Mouse (Mus musculus): ENCODE data around the gene Senp3. TPM values are rescaled to one million over a fixed set of nuclear protein-coding genes. Genes with fewer than 3 reads are reported as not detected.

Gene Senp3
- polyA plus RNA-seq, 1 experiment from 2014 or later: 90.5 TPM

GRCm38 (mm10) chr11:69714636-69715329 lies 32.9 kb upstream of the Senp3 start:
- no peak for ATAC-seq (ENCODE audit: insufficient number of reproducible peaks, low FRiP score, low TSS enrichment, low read depth)
- no peak overlapping the region for H3K4me2 ChIP-seq (replicated peaks)
- 47% methylated on average over 18 of the region's 18 CpGs for WGBS

GRCm38 (mm10) chr11:69712954-69713672 lies 31.2 kb upstream of the Senp3 start:
- Histone ChIP-seq H3K36me3 (no peaks in the 10 kb centered on the region), H3K27me3 (no peaks in the 10 kb centered on the region), H3K4me1 (peaks cover 14% of the 10 kb centered on the region; the same call in 1 of the 2 replicates), H3K9ac (no peak overlapping the region), H3K4me3 (replicated peaks) (no peak overlapping the region), H3K9me3 (replicated peaks) (no peaks in the 10 kb centered on the region), H3K4me2 (replicated peaks) (no peak overlapping the region), H3K27ac (replicated peaks) (no peak overlapping the region)
- ATAC-seq (ENCODE audit: insufficient number of reproducible peaks, low FRiP score, low TSS enrichment, low read depth): no peak
- 65% methylated on average over 20 of the region's 20 CpGs for WGBS

More at GRCm38 (mm10) chr11:69714636-69715329, 32.9 kb upstream of the Senp3 start:
- H3K4me3 ChIP-seq (replicated peaks): no peak overlapping the region
- H3K36me3 ChIP-seq: no peaks in the 10 kb centered on the region
- no peaks in the 10 kb centered on the region for H3K9me3 ChIP-seq (replicated peaks)
- H3K27me3 ChIP-seq: no peaks in the 10 kb centered on the region
- H3K9ac ChIP-seq: no peak overlapping the region
- peaks cover 9% of the 10 kb centered on the region; the same call in 1 of the 2 replicates for H3K4me1 ChIP-seq
- H3K27ac ChIP-seq (replicated peaks): no peak overlapping the region

GRCm38 (mm10) chr11:69711082-69711481 lies 29.2 kb upstream of the Senp3 start:
- no peaks in the 10 kb centered on the region for H3K36me3 ChIP-seq
- H3K4me3 ChIP-seq (replicated peaks): no peak overlapping the region
- no peak for ATAC-seq (ENCODE audit: insufficient number of reproducible peaks, low FRiP score, low TSS enrichment, low read depth)
- no peaks in the 10 kb centered on the region for H3K9me3 ChIP-seq (replicated peaks)
- 59% methylated on average over 2 of the region's 2 CpGs for WGBS
- no peaks in the 10 kb centered on the region for H3K27me3 ChIP-seq
- H3K9ac ChIP-seq: no peak overlapping the region
- peaks cover 14% of the 10 kb centered on the region; the same call in 1 of the 2 replicates for H3K4me1 ChIP-seq
- no peak overlapping the region for H3K27ac ChIP-seq (replicated peaks)
- no peak overlapping the region for H3K4me2 ChIP-seq (replicated peaks)

- 81% methylated on average over 3 of the region's 3 CpGs for WGBS
- H3K4me3 ChIP-seq (replicated peaks): no peak overlapping the region
- no peak for ATAC-seq (ENCODE audit: insufficient number of reproducible peaks, low FRiP score, low TSS enrichment, low read depth)
- H3K4me2 ChIP-seq (replicated peaks): no peak overlapping the region
- H3K27ac ChIP-seq (replicated peaks): no peak overlapping the region
- H3K36me3 ChIP-seq: no peaks in the 10 kb centered on the region
- no peaks in the 10 kb centered on the region for H3K9me3 ChIP-seq (replicated peaks)
- no peaks in the 10 kb centered on the region for H3K27me3 ChIP-seq
- peaks cover 10% of the 10 kb centered on the region; the same call in 1 of the 2 replicates for H3K4me1 ChIP-seq
- no peak overlapping the region for H3K9ac ChIP-seq
These were observed 28.6 kb upstream of the Senp3 start for GRCm38 (mm10) chr11:69710470-69710869.

- no peak for ATAC-seq (ENCODE audit: insufficient number of reproducible peaks, low FRiP score, low TSS enrichment, low read depth)
- Histone ChIP-seq H3K4me2 (replicated peaks) (no peak overlapping the region), H3K4me3 (replicated peaks) (no peak overlapping the region), H3K27me3 (no peaks in the 10 kb centered on the region), H3K9ac (no peak overlapping the region), H3K36me3 (no peaks in the 10 kb centered on the region), H3K4me1 (peaks cover 8% of the 10 kb centered on the region; the same call in 1 of the 2 replicates), H3K9me3 (replicated peaks) (no peaks in the 10 kb centered on the region), H3K27ac (replicated peaks) (peak overlapping the region; percentile 65)
- WGBS: 46% methylated on average over 11 of the region's 11 CpGs
These were observed 27.9 kb upstream of the Senp3 start for GRCm38 (mm10) chr11:69709554-69710446.

GRCm38 (mm10) chr11:69708614-69709265 lies 26.9 kb upstream of the Senp3 start:
- H3K4me3 ChIP-seq (replicated peaks): no peak overlapping the region
- H3K9me3 ChIP-seq (replicated peaks): no peaks in the 10 kb centered on the region
- H3K36me3 ChIP-seq: no peaks in the 10 kb centered on the region
- 71% methylated on average over 3 of the region's 3 CpGs for WGBS
- no peak for ATAC-seq (ENCODE audit: insufficient number of reproducible peaks, low FRiP score, low TSS enrichment, low read depth)
- H3K9ac ChIP-seq: no peak overlapping the region
- H3K4me1 ChIP-seq: peaks cover 8% of the 10 kb centered on the region; the same call in 1 of the 2 replicates
- H3K27me3 ChIP-seq: no peaks in the 10 kb centered on the region
- no peak overlapping the region for H3K4me2 ChIP-seq (replicated peaks)
- peak overlapping the region; percentile 65; the same call in 1 of the 2 replicates for H3K27ac ChIP-seq (replicated peaks)

- Histone ChIP-seq H3K36me3 (no peaks in the 10 kb centered on the region), H3K9me3 (replicated peaks) (no peaks in the 10 kb centered on the region), H3K27ac (replicated peaks) (no peak overlapping the region), H3K4me1 (peaks cover 8% of the 10 kb centered on the region; the same call in 1 of the 2 replicates), H3K27me3 (no peaks in the 10 kb centered on the region), H3K4me3 (replicated peaks) (no peak overlapping the region), H3K9ac (no peak overlapping the region), H3K4me2 (replicated peaks) (no peak overlapping the region)
- WGBS: 83% methylated on average over 4 of the region's 4 CpGs
- no peak for ATAC-seq (ENCODE audit: insufficient number of reproducible peaks, low FRiP score, low TSS enrichment, low read depth)
These were observed 26.0 kb upstream of the Senp3 start for GRCm38 (mm10) chr11:69707873-69708381.

GRCm38 (mm10) chr11:69707480-69707847 lies 25.6 kb upstream of the Senp3 start:
- 88% methylated on average over 4 of the region's 4 CpGs for WGBS
- no peak for ATAC-seq (ENCODE audit: insufficient number of reproducible peaks, low FRiP score, low TSS enrichment, low read depth)

GRCm38 (mm10) chr11:69706775-69707479 lies 25.0 kb upstream of the Senp3 start:
- H3K4me1 ChIP-seq: peaks cover 8% of the 10 kb centered on the region; the same call in 1 of the 2 replicates
- H3K9me3 ChIP-seq (replicated peaks): no peaks in the 10 kb centered on the region
- H3K9ac ChIP-seq: no peak overlapping the region
- H3K4me3 ChIP-seq (replicated peaks): no peak overlapping the region
- H3K4me2 ChIP-seq (replicated peaks): no peak overlapping the region
- 51% methylated on average over 6 of the region's 6 CpGs for WGBS
- no peaks in the 10 kb centered on the region for H3K27me3 ChIP-seq
- no peak overlapping the region for H3K27ac ChIP-seq (replicated peaks)
- ATAC-seq (ENCODE audit: insufficient number of reproducible peaks, low FRiP score, low TSS enrichment, low read depth): no peak
- no peaks in the 10 kb centered on the region for H3K36me3 ChIP-seq

More at GRCm38 (mm10) chr11:69707480-69707847, 25.6 kb upstream of the Senp3 start:
- H3K9me3 ChIP-seq (replicated peaks): no peaks in the 10 kb centered on the region
- H3K4me2 ChIP-seq (replicated peaks): no peak overlapping the region
- H3K4me3 ChIP-seq (replicated peaks): no peak overlapping the region
- no peak overlapping the region for H3K9ac ChIP-seq
- no peaks in the 10 kb centered on the region for H3K36me3 ChIP-seq
- no peak overlapping the region for H3K27ac ChIP-seq (replicated peaks)
- H3K27me3 ChIP-seq: no peaks in the 10 kb centered on the region
- H3K4me1 ChIP-seq: peaks cover 8% of the 10 kb centered on the region; the same call in 1 of the 2 replicates

- no peak overlapping the region for H3K27ac ChIP-seq (replicated peaks)
- WGBS: 14% methylated on average over 2 of the region's 2 CpGs
- H3K9ac ChIP-seq: no peak overlapping the region
- no peak overlapping the region for H3K4me2 ChIP-seq (replicated peaks)
- H3K27me3 ChIP-seq: no peaks in the 10 kb centered on the region
- no peak overlapping the region for H3K4me3 ChIP-seq (replicated peaks)
- no peak for ATAC-seq (ENCODE audit: insufficient number of reproducible peaks, low FRiP score, low TSS enrichment, low read depth)
- H3K9me3 ChIP-seq (replicated peaks): no peaks in the 10 kb centered on the region
- H3K4me1 ChIP-seq: peaks cover 3% of the 10 kb centered on the region; the same call in 1 of the 2 replicates
- no peaks in the 10 kb centered on the region for H3K36me3 ChIP-seq
These were observed 22.7 kb upstream of the Senp3 start for GRCm38 (mm10) chr11:69704613-69705010.
